Mouse (Mus musculus): ENCODE measurements at regions not wholly inside any gene's neighbourhood (a gene's known extent, or its start where the extent isn't known, plus 50 kb on each side); places are given as distances from the start of the nearest gene placed in this dataset.

GRCm38 (mm10) chr1:108286571-108286970, 696.8 kb downstream of the Serpinb8 start:
- no peak for TF ChIP-seq GATA1 (IDR thresholded peaks at IDR 0.05; ENCODE audit: borderline replicate concordance, low read length)
- no peak for TF ChIP-seq CTCF (IDR thresholded peaks at IDR 0.05; ENCODE audit: low read depth, low read length)
